ENCODE assay signal across 13 mouse cellular contexts in the genomic region with DNA sequence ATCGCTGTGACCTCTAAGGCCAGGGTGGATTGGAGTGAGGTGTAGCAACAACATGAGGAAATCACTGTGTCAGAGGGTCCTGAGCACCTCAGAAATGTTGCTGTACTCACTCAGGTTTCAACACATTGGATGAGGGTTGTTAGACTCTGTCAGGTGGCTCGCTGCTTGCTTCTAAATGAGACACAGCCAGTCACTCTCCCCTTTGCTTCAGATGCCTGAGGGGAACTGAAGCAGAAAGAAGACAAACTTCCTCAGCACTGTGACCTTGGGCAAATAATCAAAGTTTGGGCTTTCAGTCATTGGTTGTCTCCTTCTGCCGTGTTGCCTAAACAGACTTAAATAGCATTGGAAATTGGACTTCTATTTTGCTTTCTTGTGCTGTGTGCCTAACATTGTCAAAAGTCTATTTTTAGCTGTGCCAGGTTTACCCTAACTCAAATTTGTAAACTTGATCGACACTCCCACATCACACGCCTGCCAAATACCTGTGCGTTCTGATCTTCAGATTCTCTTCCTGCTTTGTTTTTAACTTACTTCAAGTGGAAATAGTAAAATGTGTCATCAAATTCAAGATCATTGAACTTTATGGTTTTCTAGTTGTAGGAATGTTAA.
DNase-seq lines count a peak whose midpoint lies in the region; ATAC-seq and TF ChIP-seq lines count a peak whose summit lies in the region.
"Had no signal": no experiment of that assay in that cellular context is flagged by ENCODE, and none has a peak within 500 bp of the region (broad histone marks: within the 10 kb centered on the region; RNA-seq: fewer than 3 reads in every experiment).

No protein-coding gene starts in this region.

- H3K36me3 ChIP-seq in heart, embryonic 15.5 days = no peaks in the 10 kb centered on the region
- no peaks in the 10 kb centered on the region for H3K36me3 ChIP-seq in intestine, embryonic 14.5 days (ENCODE audit: control insufficient read depth, insufficient read depth, low read length)
- no peaks in the 10 kb centered on the region for H3K36me3 ChIP-seq in kidney, adult 2 months (ENCODE audit: control insufficient read depth, insufficient read depth, low read length)
- H3K36me3 ChIP-seq: hindbrain, embryonic 12.5 days; limb, embryonic 15.5 days had no signal

- H3K4me2 ChIP-seq in heart, embryonic 15.5 days = no peak overlapping the region
- no peak overlapping the region for H3K4me2 ChIP-seq in intestine, embryonic 14.5 days (ENCODE audit: low read length)
- H3K4me2 ChIP-seq: hindbrain, embryonic 12.5 days; limb, embryonic 15.5 days had no signal

- no peak for DNase-seq in heart, adult 18-20 months
- DNase-seq in intestine, embryonic 14.5 days (ENCODE audit: low spot score) = peak; percentile 32
- peak; percentile 79 for DNase-seq in kidney, adult 2 months
- peak; percentile 56 to 75 for DNase-seq in kidney, postnatal 36 days
- no peak for DNase-seq in left cerebral cortex, postnatal 14 days (ENCODE audit: low spot score in 2 of 2)
- no peak for DNase-seq in left cerebral cortex, postnatal 10 days (ENCODE audit: extremely low spot score in 1 of 2, low spot score in 2 of 2)
- DNase-seq: cerebellum, adult 11-12 months; lung, postnatal 10 days had no signal

- H3K9me3 ChIP-seq in heart, embryonic 15.5 days (replicated peaks) = no peaks in the 10 kb centered on the region
- H3K9me3 ChIP-seq in intestine, embryonic 14.5 days (ENCODE audit: control insufficient read depth, low read length) = no peaks in the 10 kb centered on the region
- H3K9me3 ChIP-seq: hindbrain, embryonic 12.5 days; limb, embryonic 15.5 days had no signal

- WGBS in heart, embryonic 15.5 days = 53% methylated on average over 6 of the region's 6 CpGs
- WGBS in intestine, embryonic 14.5 days = 75% methylated on average over 6 of the region's 6 CpGs
- 31% methylated on average over 6 of the region's 6 CpGs for WGBS in kidney, adult 2 months

- intact Hi-C loops in left cerebral cortex, postnatal 14 days (cut with DNase I) = no loop called here
- intact Hi-C loops in left cerebral cortex, postnatal 10 days (cut with DNase I) = no loop called here

- no peak for ATAC-seq in heart, embryonic 15.5 days (replicated peaks; ENCODE audit: insufficient number of reproducible peaks, insufficient read depth, low FRiP score, low read depth)
- ATAC-seq in intestine, embryonic 14.5 days (replicated peaks; ENCODE audit: low FRiP score, low TSS enrichment, low read depth) = no peak
- ATAC-seq: forebrain, embryonic 14.5 days had no signal

- TF ChIP-seq POLR2A in kidney, adult 2 months (IDR thresholded peaks at IDR 0.05; ENCODE audit: low read depth, low read length) = no peak

- no peak for TF ChIP-seq CTCF in kidney, adult 2 months (conservative IDR thresholded peaks at IDR 0.05; ENCODE audit: insufficient read depth, insufficient read length, low read depth, low read length)

- no peaks in the 10 kb centered on the region for H3K27me3 ChIP-seq in heart, embryonic 15.5 days
- H3K27me3 ChIP-seq in intestine, embryonic 14.5 days (replicated peaks; ENCODE audit: control insufficient read depth, insufficient read depth, low read length) = no peaks in the 10 kb centered on the region
- no peaks in the 10 kb centered on the region for H3K27me3 ChIP-seq in kidney, adult 2 months (replicated peaks; ENCODE audit: control insufficient read depth, insufficient read depth, low read length)
- H3K27me3 ChIP-seq: hindbrain, embryonic 12.5 days; limb, embryonic 15.5 days had no signal

- peaks cover 22% of the 10 kb centered on the region for H3K4me1 ChIP-seq in heart, embryonic 15.5 days (replicated peaks)
- H3K4me1 ChIP-seq in intestine, embryonic 14.5 days (replicated peaks; ENCODE audit: control insufficient read depth, insufficient read depth, low read length) = no peaks in the 10 kb centered on the region
- H3K4me1 ChIP-seq in kidney, adult 2 months (ENCODE audit: control insufficient read depth, insufficient read depth, low read length) = peaks cover 35% of the 10 kb centered on the region
- H3K4me1 ChIP-seq: hindbrain, embryonic 12.5 days; limb, embryonic 15.5 days had no signal

- H3K4me3 ChIP-seq in heart, embryonic 15.5 days = no peak overlapping the region
- H3K4me3 ChIP-seq in intestine, embryonic 14.5 days (ENCODE audit: low read depth, low read length) = no peak overlapping the region
- no peak overlapping the region for H3K4me3 ChIP-seq in kidney, adult 2 months (ENCODE audit: insufficient read depth, low read depth, low read length)
- H3K4me3 ChIP-seq: hindbrain, embryonic 12.5 days; left cerebral cortex, adult 2 months; limb, embryonic 15.5 days had no signal

- H3K27ac ChIP-seq in heart, embryonic 15.5 days = peak overlapping the region; percentile 43
- no peak overlapping the region for H3K27ac ChIP-seq in intestine, embryonic 14.5 days (ENCODE audit: low read depth)
- peak overlapping the region; percentile 81 for H3K27ac ChIP-seq in kidney, adult 2 months (ENCODE audit: insufficient read depth, low read depth, low read length)
- H3K27ac ChIP-seq: hindbrain, embryonic 12.5 days; left cerebral cortex, adult 2 months; limb, embryonic 15.5 days had no signal

- no peak overlapping the region for H3K9ac ChIP-seq in heart, embryonic 15.5 days
- H3K9ac ChIP-seq in intestine, embryonic 14.5 days (ENCODE audit: low read length) = no peak overlapping the region
- H3K9ac ChIP-seq: hindbrain, embryonic 12.5 days; limb, embryonic 15.5 days had no signal

Comparison
In these comparisons a context has a peak if more than half of its experiments do, and no peak if none do; other contexts are left out.
1. DNase-seq: peak in intestine, embryonic 14.5 days (single experiment), kidney, adult 2 months (single experiment) and kidney, postnatal 36 days (2 of 2); none in heart, adult 18-20 months (0 of 2), left cerebral cortex, postnatal 14 days (0 of 2) and left cerebral cortex, postnatal 10 days (0 of 2).